Mouse (Mus musculus): ENCODE data around the gene Nprl2.
"Not testable (repeated sequence)": the region's sequence is repeated elsewhere in the genome, so short reads cannot be mapped to it uniquely, and the experiment has no call there.

Nprl2 gene

DNA sequence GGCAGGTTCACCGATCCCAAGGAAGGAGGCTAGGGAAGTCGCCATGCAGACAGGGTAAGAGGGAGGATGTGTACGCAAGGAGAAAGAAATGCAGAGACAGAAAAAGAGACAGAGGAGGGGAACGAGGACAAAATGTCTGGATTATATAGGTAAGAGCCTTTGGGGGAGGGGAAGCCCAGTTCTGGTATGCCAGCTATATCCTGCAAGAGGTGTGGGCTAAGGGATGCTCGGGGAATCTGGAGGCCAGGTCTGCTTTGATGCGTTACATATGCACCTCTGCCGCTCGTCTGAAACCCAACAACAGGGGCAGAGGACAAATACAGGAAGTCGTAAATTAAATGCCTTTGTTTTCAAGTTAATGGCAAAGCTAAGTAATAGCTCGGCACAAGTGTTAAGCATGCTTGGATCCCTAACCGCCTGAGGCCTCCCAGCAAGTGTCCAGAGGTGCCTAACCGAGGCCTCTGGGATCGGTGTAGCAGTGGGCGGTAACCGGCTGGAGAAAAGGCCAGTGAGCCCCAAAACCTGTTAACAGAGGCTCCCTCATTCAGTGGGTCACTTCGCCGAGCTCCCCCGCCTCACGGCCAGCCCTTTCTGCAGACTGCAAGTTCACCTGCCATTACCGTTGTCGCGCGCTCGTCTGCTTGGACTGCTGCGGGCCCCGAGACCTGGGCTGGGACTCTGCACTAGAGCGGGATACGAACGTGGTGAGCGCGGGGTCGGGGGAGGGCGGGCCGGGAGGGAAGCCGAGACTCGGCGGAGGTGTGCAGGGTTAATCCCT, 11.7 kb downstream of the Nprl2 start:
- DNase-seq (ENCODE audit: low spot score in 2 of 2): no peak

- DNase-seq (ENCODE audit: low spot score in 2 of 2): peak; percentile 92
Measured at GRCm38 (mm10) chr9:107554319-107554825, 12.3 kb downstream of the Nprl2 start.

GRCm38 (mm10) chr9:107555031-107555457, 13.0 kb downstream of the Nprl2 start:
- no peak for DNase-seq (ENCODE audit: low spot score in 2 of 2)

DNA sequence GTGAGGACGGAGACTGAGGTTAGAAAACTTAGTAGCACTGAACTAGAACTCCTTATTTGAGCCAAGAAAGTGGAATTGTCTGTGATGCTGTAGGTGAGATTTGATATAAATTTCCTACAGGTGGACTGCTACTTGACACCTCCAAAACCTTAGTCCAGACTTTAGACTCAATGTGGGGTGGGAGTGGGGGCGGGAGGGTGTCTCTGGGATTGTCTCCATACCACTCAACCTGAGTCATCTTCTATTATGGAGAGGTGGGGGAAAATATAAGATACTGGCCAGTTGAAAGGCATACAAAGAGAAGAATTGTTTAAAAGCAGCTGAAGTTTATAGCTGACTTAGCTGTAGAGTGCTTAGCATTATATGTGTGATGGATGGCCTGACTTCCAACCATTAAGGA, 13.7 kb downstream of the Nprl2 start:
- DNase-seq (ENCODE audit: low spot score in 2 of 2): no peak

- DNase-seq (ENCODE audit: low spot score in 2 of 2): no peak
Measured at GRCm38 (mm10) chr9:107556346-107556745, 14.3 kb downstream of the Nprl2 start.

- DNase-seq (ENCODE audit: low spot score in 2 of 2): peak; percentile 91 to 93
Measured at GRCm38 (mm10) chr9:107563029-107563581, 21.1 kb downstream of the Nprl2 start, which contains the start of gene Tusc2. Gene Tusc2 (plus strand): TSS chr9:107563255.

- not testable (repeated sequence) for DNase-seq (ENCODE audit: low spot score in 2 of 2)
Measured at GRCm38 (mm10) chr9:107565556-107565955, 23.5 kb downstream of the Nprl2 start.

GRCm38 (mm10) chr9:107566041-107566709, 24.1 kb downstream of the Nprl2 start:
- DNase-seq (ENCODE audit: low spot score in 2 of 2): peak in 1 of 2 experiments; percentile 67

GRCm38 (mm10) chr9:107566855-107567254, 24.8 kb downstream of the Nprl2 start:
- DNase-seq (ENCODE audit: low spot score in 2 of 2): no peak

GRCm38 (mm10) chr9:107567702-107568319, 25.8 kb downstream of the Nprl2 start, which contains the start of gene Hyal2:
Gene Hyal2 (plus strand): TSS chr9:107567945.
- DNase-seq (ENCODE audit: low spot score in 2 of 2): no peak

GRCm38 (mm10) chr9:107568331-107569261, 26.6 kb downstream of the Nprl2 start:
- DNase-seq (ENCODE audit: low spot score in 2 of 2): peak; percentile 77 to 82

GRCm38 (mm10) chr9:107569270-107569669, 27.2 kb downstream of the Nprl2 start:
- no peak for DNase-seq (ENCODE audit: low spot score in 2 of 2)

- DNase-seq (ENCODE audit: low spot score in 2 of 2): no peak
Measured at GRCm38 (mm10) chr9:107570016-107570415, 28.0 kb downstream of the Nprl2 start.

DNA sequence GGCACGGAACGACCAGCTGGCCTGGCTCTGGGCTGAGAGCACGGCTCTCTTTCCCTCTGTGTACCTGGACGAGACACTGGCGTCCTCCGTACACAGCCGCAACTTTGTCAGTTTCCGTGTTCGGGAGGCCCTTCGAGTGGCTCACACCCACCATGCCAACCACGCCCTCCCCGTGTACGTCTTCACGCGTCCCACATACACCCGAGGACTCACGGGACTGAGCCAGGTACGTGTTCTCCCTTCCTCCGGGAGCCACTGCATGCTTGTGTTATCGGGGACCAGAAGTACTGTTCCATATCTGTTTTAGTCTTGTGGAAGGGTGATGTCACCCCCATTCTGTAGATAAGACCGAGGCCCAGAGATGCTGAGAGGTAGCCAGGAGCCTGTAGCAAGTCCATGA, 28.8 kb downstream of the Nprl2 start:
- no peak for DNase-seq (ENCODE audit: low spot score in 2 of 2)

GRCm38 (mm10) chr9:107571534-107572326, 29.7 kb downstream of the Nprl2 start:
- no peak for DNase-seq (ENCODE audit: low spot score in 2 of 2)

DNA sequence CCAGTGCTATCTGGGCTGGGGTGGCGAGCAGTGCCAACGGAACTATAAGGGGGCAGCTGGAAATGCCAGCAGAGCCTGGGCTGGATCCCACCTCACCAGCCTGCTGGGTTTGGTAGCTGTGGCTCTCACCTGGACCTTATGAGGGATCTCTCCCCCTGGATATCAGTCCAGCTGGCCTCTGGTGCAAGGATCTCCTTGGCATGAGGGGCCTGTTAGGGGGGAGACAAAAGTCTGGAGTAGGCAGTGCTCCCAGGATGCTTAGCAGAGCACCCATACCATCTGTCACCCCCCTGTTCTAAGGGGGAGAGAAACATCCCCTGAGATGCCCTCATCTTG, 30.3 kb downstream of the Nprl2 start:
- no peak for DNase-seq (ENCODE audit: low spot score in 2 of 2)

GRCm38 (mm10) chr9:107573774-107574173, 31.7 kb downstream of the Nprl2 start:
- not testable (repeated sequence) for DNase-seq (ENCODE audit: low spot score in 2 of 2)

DNA sequence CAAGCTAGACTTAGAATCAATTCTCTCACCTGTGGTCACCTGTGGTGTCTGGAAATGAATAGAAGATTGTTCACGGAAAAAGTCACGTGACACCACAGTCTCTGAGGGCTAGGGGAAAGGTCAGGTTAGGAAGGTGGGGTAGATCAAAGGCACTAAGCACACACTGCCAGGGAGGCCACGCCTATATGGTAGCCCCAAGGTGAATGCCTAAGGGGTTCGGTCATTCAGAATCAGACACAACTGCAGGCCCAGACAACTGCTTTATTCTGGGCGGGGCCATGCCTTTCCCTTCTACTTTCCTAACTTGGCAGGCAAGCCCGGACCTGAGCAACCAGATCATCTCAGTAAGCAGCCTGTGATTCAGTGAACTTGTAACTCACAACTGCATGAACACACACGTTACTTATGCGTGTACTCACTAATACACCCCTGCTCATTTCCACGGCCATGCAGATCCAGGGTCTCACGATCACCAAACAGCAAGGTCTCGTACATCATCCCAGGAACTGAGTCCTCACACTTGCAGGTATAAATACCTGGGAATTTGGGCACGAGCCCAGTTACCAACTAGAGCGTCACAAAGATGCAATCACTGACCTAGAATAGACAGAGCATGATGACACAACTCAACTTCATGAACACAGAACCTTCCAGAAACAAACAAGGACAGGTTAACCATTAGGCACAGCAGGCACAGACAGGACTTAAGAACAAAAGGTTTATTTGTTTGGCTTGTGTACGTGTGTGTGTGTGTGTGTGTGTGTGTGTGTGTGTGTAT, 33.7 kb downstream of the Nprl2 start:
- DNase-seq (ENCODE audit: low spot score in 2 of 2): no peak

- no peak for DNase-seq (ENCODE audit: low spot score in 2 of 2)
Measured at GRCm38 (mm10) chr9:107576357-107577107, 34.5 kb downstream of the Nprl2 start, which contains the start of gene Hyal1. Gene Hyal1 (plus strand): TSS chr9:107576927.

All from frontal cortex, postnatal 10 days (tissue).